Mouse (Mus musculus) liver, postnatal 0 days (tissue): ENCODE data around the gene Gstm6.

Experiments used
- CTCF ChIP-seq: sonication (generic); IDR thresholded peaks from 2 replicates; pipeline ENCODE4 v1.5.1; 2016; ENCODE audit warnings: antibody characterized with exemption, low read depth
- EP300 ChIP-seq: IDR thresholded peaks from 2 replicates; pipeline ENCODE4 v1.6.1; 2016; ENCODE audit warnings: antibody characterized with exemption, low read depth, mild to moderate bottlenecking

DNA sequence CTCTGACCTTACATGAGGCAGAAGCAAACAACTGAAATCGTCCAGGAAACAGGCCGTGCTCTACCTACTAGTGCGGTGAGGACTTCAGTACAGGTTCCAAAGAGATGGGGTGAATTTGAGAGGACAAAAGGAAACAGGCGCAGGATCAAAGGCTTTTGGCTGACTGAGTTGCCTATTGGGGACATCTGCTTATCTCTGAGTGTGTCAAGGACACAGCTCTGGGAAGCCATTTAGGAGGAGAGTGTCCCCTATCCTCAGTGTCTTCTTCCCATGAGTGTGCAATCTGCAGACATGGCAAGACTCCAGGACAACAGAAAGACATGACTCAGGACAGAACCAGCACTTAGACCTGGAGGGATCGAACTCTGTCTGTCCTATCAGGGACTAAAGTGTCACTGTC is 40.9 kb upstream of the Gstm6 start:
- no peak for TF ChIP-seq CTCF
- no peak for TF ChIP-seq EP300
